Mouse (Mus musculus) retina, postnatal 1 day (tissue): ENCODE data around the gene Gpr12.
"Not testable (repeated sequence)": the region's sequence is repeated elsewhere in the genome, so short reads cannot be mapped to it uniquely, and the experiment has no call there.

Source experiments
- DNase-seq: peaks from one replicate; pipeline ENCODE4 v3.0.0-alpha.2; 2012

Gpr12 gene

GRCm38 (mm10) chr5:146584478-146585306, at the start of gene Gpr12:
Gpr12 (minus strand) TSS chr5:146585239.
- peak; percentile 80 for DNase-seq

- no peak for DNase-seq
Observed at GRCm38 (mm10) chr5:146631602-146632001, 46.6 kb upstream of the Gpr12 start.

GRCm38 (mm10) chr5:146630961-146631360, 45.9 kb upstream of the Gpr12 start:
- DNase-seq, result peak; percentile 23

- DNase-seq, result no peak
Observed at GRCm38 (mm10) chr5:146629636-146630035, 44.6 kb upstream of the Gpr12 start.

GRCm38 (mm10) chr5:146628804-146629203, 43.8 kb upstream of the Gpr12 start:
- no peak for DNase-seq

GRCm38 (mm10) chr5:146627901-146628300, 42.9 kb upstream of the Gpr12 start:
- DNase-seq, result no peak

GRCm38 (mm10) chr5:146625635-146626311, 40.7 kb upstream of the Gpr12 start:
- DNase-seq, result no peak

GRCm38 (mm10) chr5:146611830-146612229, 26.8 kb upstream of the Gpr12 start:
- DNase-seq, result peak; percentile 35

- no peak for DNase-seq
Observed at GRCm38 (mm10) chr5:146611009-146611408, 26.0 kb upstream of the Gpr12 start.

GRCm38 (mm10) chr5:146609646-146610045, 24.6 kb upstream of the Gpr12 start:
- peak; percentile 45 for DNase-seq

- DNase-seq, result no peak
Observed at GRCm38 (mm10) chr5:146607816-146608215, 22.8 kb upstream of the Gpr12 start.

- DNase-seq, result no peak
Observed at GRCm38 (mm10) chr5:146606895-146607294, 21.9 kb upstream of the Gpr12 start.

GRCm38 (mm10) chr5:146606221-146606620, 21.2 kb upstream of the Gpr12 start:
- no peak for DNase-seq

- no peak for DNase-seq
Observed at GRCm38 (mm10) chr5:146599970-146600369, 14.9 kb upstream of the Gpr12 start.

GRCm38 (mm10) chr5:146599216-146599615, 14.2 kb upstream of the Gpr12 start:
- not testable (repeated sequence) for DNase-seq

GRCm38 (mm10) chr5:146598215-146599119, 13.4 kb upstream of the Gpr12 start:
- DNase-seq, result no peak

- DNase-seq, result no peak
Observed at GRCm38 (mm10) chr5:146597503-146597874, 12.4 kb upstream of the Gpr12 start.

GRCm38 (mm10) chr5:146596612-146597502, 11.8 kb upstream of the Gpr12 start:
- no peak for DNase-seq

- peak; percentile 95 for DNase-seq
Observed at GRCm38 (mm10) chr5:146592580-146592979, 7.5 kb upstream of the Gpr12 start.

- DNase-seq, result no peak
Observed at GRCm38 (mm10) chr5:146591636-146592035, 6.6 kb upstream of the Gpr12 start.

GRCm38 (mm10) chr5:146590987-146591386, 5.9 kb upstream of the Gpr12 start:
- DNase-seq, result peak; percentile 54
